Mouse (Mus musculus) thymus, adult 2 months (tissue): ENCODE data around the gene Lpin2.

Experiments
- CTCF ChIP-seq: fragments of 200-500 bp; IDR thresholded peaks from 2 replicates; pipeline ENCODE4 v1.5.1; 2012; ENCODE audit warnings: mild to moderate bottlenecking, control low read depth, low read length, moderate library complexity, borderline replicate concordance; ENCODE audit not compliant: control insufficient read depth, poor library complexity, insufficient read depth; ENCODE audit errors: extremely low read depth
- POLR2A ChIP-seq: fragments of 200-500 bp; IDR thresholded peaks from 2 replicates; pipeline ENCODE4 v1.6.1; 2012; ENCODE audit warnings: mild to moderate bottlenecking, low read length, control low read depth, moderate library complexity; ENCODE audit not compliant: control insufficient read depth, poor library complexity, insufficient read depth; ENCODE audit errors: extremely low read depth

GRCm38 (mm10) chr17:71288808-71289548 lies 106.6 kb downstream of the Lpin2 start:
- TF ChIP-seq POLR2A, result no peak
- no peak for TF ChIP-seq CTCF
